Mouse (Mus musculus) ovary, postnatal 14 days (tissue): ENCODE data around the gene Rnf157.

Experiments
- DNase-seq: peaks from one replicate; pipeline ENCODE4 v3.0.0; 2022; ENCODE audit warnings: low spot score

Rnf157 gene

GRCm38 (mm10) chr11:116335244-116336036, 77.4 kb downstream of the Rnf157 start, which contains the start of gene Foxj1:
Gene Foxj1 (minus strand): TSS chr11:116335399.
- DNase-seq: peak; percentile 98

GRCm38 (mm10) chr11:116334417-116334782, 78.4 kb downstream of the Rnf157 start:
- DNase-seq: no peak

GRCm38 (mm10) chr11:116333526-116334416, 79.1 kb downstream of the Rnf157 start:
- DNase-seq: no peak

- DNase-seq: no peak
These were observed 79.9 kb downstream of the Rnf157 start for GRCm38 (mm10) chr11:116332983-116333270.

GRCm38 (mm10) chr11:116332232-116332982, 80.4 kb downstream of the Rnf157 start:
- DNase-seq: no peak

GRCm38 (mm10) chr11:116330211-116330518, 82.7 kb downstream of the Rnf157 start:
- DNase-seq: no peak

GRCm38 (mm10) chr11:116329314-116330210, 83.3 kb downstream of the Rnf157 start:
- no peak for DNase-seq

- DNase-seq: no peak
These were observed 85.7 kb downstream of the Rnf157 start for GRCm38 (mm10) chr11:116326963-116327603.

GRCm38 (mm10) chr11:116318719-116319659, 93.8 kb downstream of the Rnf157 start:
- DNase-seq: peak; percentile 94

GRCm38 (mm10) chr11:116312359-116312758, 100.5 kb downstream of the Rnf157 start:
- DNase-seq: no peak

- DNase-seq: no peak
These were observed 101.7 kb downstream of the Rnf157 start for GRCm38 (mm10) chr11:116311169-116311568.

- DNase-seq: no peak
These were observed 103.2 kb downstream of the Rnf157 start for GRCm38 (mm10) chr11:116309601-116310000.

- DNase-seq: no peak
These were observed 104.9 kb downstream of the Rnf157 start for GRCm38 (mm10) chr11:116307762-116308531.

GRCm38 (mm10) chr11:116307019-116307725, 105.7 kb downstream of the Rnf157 start, which contains the start of gene Exoc7:
Gene Exoc7 (minus strand): TSS chr11:116307233.
- DNase-seq: no peak

GRCm38 (mm10) chr11:116306126-116306982, 106.5 kb downstream of the Rnf157 start:
- DNase-seq: peak; percentile 90

- no peak for DNase-seq
These were observed 107.4 kb downstream of the Rnf157 start for GRCm38 (mm10) chr11:116305423-116305822.

- no peak for DNase-seq
These were observed 114.2 kb downstream of the Rnf157 start for GRCm38 (mm10) chr11:116298621-116299020.
